ENCODE assay signal across 8 mouse cellular contexts in genomic region chr7:79810611-79811506, GRCm38 (mm10). TPM values are rescaled to one million over a fixed set of nuclear protein-coding genes. Genes with fewer than 3 reads are reported as not detected.
A peak's percentile ranks its signal among the peaks of the same experiment; 100 is the strongest.
DNase-seq lines count a peak whose midpoint lies in the region; ATAC-seq and TF ChIP-seq lines count a peak whose summit lies in the region.

Gene Mesp2, plus strand, starts transcription at chr7:79810727.

- no peaks in the 10 kb centered on the region; the same call in 1 of the 2 replicates for H3K9me3 ChIP-seq in E14TG2a.4 (ENCODE audit: low read length)
- H3K9me3 ChIP-seq in hindbrain, embryonic 13.5 days = no peaks in the 10 kb centered on the region
- no peaks in the 10 kb centered on the region for H3K9me3 ChIP-seq in lung, postnatal 0 days (ENCODE audit: low read length)

- peak; percentile 42 for DNase-seq in c-Kit-positive CD71-positive TER-119-negative erythroid progenitor cells, embryonic 14.5 days (ENCODE audit: low read depth)
- DNase-seq in frontal cortex, postnatal 10 days (ENCODE audit: low spot score in 2 of 2) = peak; percentile 50 to 68
- DNase-seq in layer of hippocampus, postnatal 25 days (ENCODE audit: extremely low spot score in 1 of 2, low spot score in 1 of 2) = peak; percentile 68 to 69
- peak; percentile 81 for DNase-seq in lung, postnatal 0 days (ENCODE audit: low spot score)
- DNase-seq in ovary, postnatal 10 days (ENCODE audit: low spot score) = peak; percentile 56
- peak; percentile 51 to 59 for DNase-seq in thymus, adult 18-20 months

- TF ChIP-seq EP300 in lung, postnatal 0 days (IDR thresholded peaks at IDR 0.05) = no peak

- peaks cover 36% of the 10 kb centered on the region for H3K4me1 ChIP-seq in E14TG2a.4 (replicated peaks; ENCODE audit: low read depth, low read length)
- H3K4me1 ChIP-seq in hindbrain, embryonic 13.5 days (replicated peaks) = no peaks in the 10 kb centered on the region; the same call in none of the 2 replicates
- H3K4me1 ChIP-seq in lung, postnatal 0 days (ENCODE audit: insufficient read depth, low read depth, low read length) = no peaks in the 10 kb centered on the region

- H3K36me3 ChIP-seq in E14TG2a.4 (ENCODE audit: insufficient read depth, low read length) = no peaks in the 10 kb centered on the region
- no peaks in the 10 kb centered on the region for H3K36me3 ChIP-seq in hindbrain, embryonic 13.5 days
- H3K36me3 ChIP-seq in lung, postnatal 0 days (ENCODE audit: insufficient read depth, low read length) = no peaks in the 10 kb centered on the region

- no peak for TF ChIP-seq CTCF in E14TG2a.4 (conservative IDR thresholded peaks at IDR 0.05; ENCODE audit: low read length)
- no peak; the same call in 1 of the 2 replicates for TF ChIP-seq CTCF in lung, postnatal 0 days (IDR thresholded peaks at IDR 0.05)

- peak; percentile 80 for ATAC-seq in hindbrain, embryonic 13.5 days (ENCODE audit: low FRiP score)
- peak; percentile 80 for ATAC-seq in lung, postnatal 0 days

- H3K4me2 ChIP-seq in hindbrain, embryonic 13.5 days = peak within 1 kb of the TSS; percentile 63
- peak within 1 kb of the TSS; percentile 36 for H3K4me2 ChIP-seq in lung, postnatal 0 days (replicated peaks; ENCODE audit: low read depth, low read length)

- peak within 1 kb of the TSS; percentile 72 for H3K4me3 ChIP-seq in E14TG2a.4 (replicated peaks; ENCODE audit: low read length)
- H3K4me3 ChIP-seq in hindbrain, embryonic 13.5 days = peak within 1 kb of the TSS; percentile 40
- H3K4me3 ChIP-seq in lung, postnatal 0 days (ENCODE audit: low read depth, low read length) = peak within 1 kb of the TSS; percentile 5; the same call in 1 of the 2 replicates

- 22% methylated on average over 60 of the region's 71 CpGs for WGBS in hindbrain, embryonic 13.5 days
- 13% methylated on average over 62 of the region's 71 CpGs for WGBS in lung, postnatal 0 days

- H3K9ac ChIP-seq in hindbrain, embryonic 13.5 days = peak within 1 kb of the TSS; percentile 77
- no peak within 1 kb of the TSS for H3K9ac ChIP-seq in lung, postnatal 0 days (replicated peaks; ENCODE audit: low read depth)

- peaks cover 50% of the 10 kb centered on the region for H3K27me3 ChIP-seq in E14TG2a.4 (ENCODE audit: insufficient read depth, low read length)
- peaks cover 36% of the 10 kb centered on the region for H3K27me3 ChIP-seq in hindbrain, embryonic 13.5 days
- peaks cover 5% of the 10 kb centered on the region; the same call in 1 of the 2 replicates for H3K27me3 ChIP-seq in lung, postnatal 0 days (replicated peaks; ENCODE audit: insufficient read depth, low read length)

- no peak within 1 kb of the TSS for H3K27ac ChIP-seq in hindbrain, embryonic 13.5 days
- H3K27ac ChIP-seq in lung, postnatal 0 days (ENCODE audit: low read length) = no peak within 1 kb of the TSS

RNA-seq across cellular contexts. Expression of gene Mesp2, which starts in this region (rescaled TPM):
- polyA plus RNA-seq in hindbrain, embryonic 13.5 days (2015; fragmentation: Nextera tagmentation; extraction: Ambion mirVana) = 0.74 and 0.93 TPM in 2 replicates
- 1 to 10 TPM; 1.3 to 1.7 TPM for total RNA-seq in layer of hippocampus, postnatal 25 days (2021)
- 0.92 and 0.99 TPM in 2 replicates for polyA plus RNA-seq in lung, postnatal 0 days (2015; fragmentation: Nextera tagmentation; extraction: Ambion mirVana)

Comparison
In these comparisons a context has a peak if more than half of its experiments do, and no peak if none do; other contexts are left out.
1. Peak in ATAC-seq, H3K4me3 ChIP-seq, H3K9ac ChIP-seq and H3K4me2 ChIP-seq in hindbrain, embryonic 13.5 days; RNA of the gene not detected or under 1 TPM.
2. Peak in DNase-seq, ATAC-seq, H3K4me3 ChIP-seq and H3K4me2 ChIP-seq in lung, postnatal 0 days; RNA of the gene not detected or under 1 TPM.
3. H3K4me3 ChIP-seq: peak in every context shown above with its lines; median percentile 72 in E14TG2a.4; 40 in hindbrain, embryonic 13.5 days; 5 in lung, postnatal 0 days.